ENCODE assay signal across 9 mouse cellular contexts in the genomic region with DNA sequence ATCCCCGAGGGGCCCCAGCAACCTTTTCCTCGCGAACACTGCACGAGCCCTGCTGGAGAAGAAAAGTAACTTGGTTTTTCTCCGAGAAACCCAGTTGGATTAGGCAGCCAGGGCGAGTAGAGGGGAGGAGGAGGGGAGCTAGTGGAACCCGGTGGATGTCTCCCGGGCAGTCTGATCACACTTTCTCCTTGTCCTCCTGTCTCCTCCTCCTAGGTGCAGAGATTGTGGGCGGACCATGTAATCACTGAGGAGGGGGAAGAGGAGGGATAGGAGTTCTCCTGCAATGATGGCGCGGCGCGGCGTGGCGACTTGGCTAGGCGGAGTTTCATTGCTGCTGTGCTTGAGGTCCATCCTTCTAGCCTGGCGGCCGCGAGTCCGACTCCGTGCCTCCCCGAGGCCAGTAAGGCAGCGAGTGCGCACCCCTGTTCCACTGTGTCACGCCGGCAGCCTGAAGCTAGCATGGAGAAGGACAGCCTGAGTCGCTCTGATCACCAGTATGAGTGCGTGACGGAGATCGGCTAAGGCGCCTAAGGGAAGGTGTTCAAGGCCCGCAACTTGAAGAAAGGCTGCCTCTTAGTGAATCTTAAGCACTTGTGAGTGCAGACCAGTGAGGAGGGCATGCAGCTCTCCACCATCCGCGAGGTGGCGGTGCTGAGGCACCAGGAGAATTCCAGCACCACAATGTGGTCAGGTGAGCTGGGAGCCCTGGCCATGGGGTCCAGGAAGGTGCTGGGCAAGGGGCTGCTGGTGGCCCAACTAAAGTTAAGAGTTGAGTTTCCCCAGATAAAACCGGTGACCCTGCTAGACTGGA. TPM values are rescaled to one million over a fixed set of nuclear protein-coding genes. Genes with fewer than 3 reads are reported as not detected.
DNase-seq lines count a peak whose midpoint lies in the region; ATAC-seq and TF ChIP-seq lines count a peak whose summit lies in the region.
"Not testable (repeated sequence)": the region's sequence is repeated elsewhere in the genome, so short reads cannot be mapped to it uniquely, and the experiment has no call there.
"Had no signal": no experiment of that assay in that cellular context is flagged by ENCODE, and none has a peak within 500 bp of the region (broad histone marks: within the 10 kb centered on the region; RNA-seq: fewer than 3 reads in every experiment).

No protein-coding gene starts in this region.

- H3K27me3 ChIP-seq in Patski; hindbrain, embryonic 12.5 days; limb, embryonic 10.5 days (ENCODE audit: low read depth, poor library complexity, severe bottlenecking); midbrain, embryonic 10.5 days (ENCODE audit: low read depth, poor library complexity, severe bottlenecking): not testable (repeated sequence)

- POLR2A ChIA-PET in Patski (lab: Charles Lee) = not testable (repeated sequence)

- not testable (repeated sequence) for H3K4me1 ChIP-seq in hindbrain, embryonic 12.5 days; limb, embryonic 10.5 days; midbrain, embryonic 10.5 days

- not testable (repeated sequence) for DNase-seq in Patski (ENCODE audit: low read depth, low spot score)
- DNase-seq in embryo, embryonic 10.5 days (ENCODE audit: low spot score) = peak; percentile 58
- DNase-seq in frontal cortex, postnatal 14 days (ENCODE audit: low spot score in 2 of 2) = peak; percentile 47 to 64
- DNase-seq in kidney, postnatal 25 days = peak; percentile 58 to 60
- DNase-seq in limb, embryonic 10.5 days (ENCODE audit: low spot score) = peak; percentile 31
- DNase-seq in midbrain, embryonic 10.5 days (ENCODE audit: low spot score) = peak; percentile 38
- peak; percentile 79 for DNase-seq in right cerebral cortex, postnatal 14 days

- peak; percentile 74 for ATAC-seq in Patski
- peak; percentile 95 for ATAC-seq in hindbrain, embryonic 12.5 days (ENCODE audit: low FRiP score)

- H3K36me3 ChIP-seq in hindbrain, embryonic 12.5 days; limb, embryonic 10.5 days; midbrain, embryonic 10.5 days: not testable (repeated sequence)

- H3K4me3 ChIP-seq in hindbrain, embryonic 12.5 days = peak overlapping the region; percentile 30
- peak overlapping the region; percentile 36 for H3K4me3 ChIP-seq in limb, embryonic 10.5 days
- H3K4me3 ChIP-seq in midbrain, embryonic 10.5 days = peak overlapping the region; percentile 43

- H3K4me2 ChIP-seq in hindbrain, embryonic 12.5 days (replicated peaks) = peak overlapping the region; percentile 49

- CTCF ChIA-PET in Patski (lab: Charles Lee) = not testable (repeated sequence)

- not testable (repeated sequence) for H3K9me3 ChIP-seq in hindbrain, embryonic 12.5 days (replicated peaks); limb, embryonic 10.5 days (replicated peaks); midbrain, embryonic 10.5 days (replicated peaks)

- peak; percentile 17 for TF ChIP-seq CTCF in Patski (IDR thresholded peaks at IDR 0.05)

- in situ Hi-C loops in Patski (cut with MboI; ENCODE audit: low pct_unique_long_range_greater_than_20kb) = not testable (repeated sequence)

- under 1% methylated on average over 28 of the region's 36 CpGs for WGBS in hindbrain, embryonic 12.5 days
- under 1% methylated on average over 27 of the region's 36 CpGs for WGBS in limb, embryonic 10.5 days
- 1% methylated on average over 29 of the region's 36 CpGs for WGBS in midbrain, embryonic 10.5 days

- H3K27ac ChIP-seq in hindbrain, embryonic 12.5 days; limb, embryonic 10.5 days; midbrain, embryonic 10.5 days (replicated peaks): not testable (repeated sequence)

- H3K9ac ChIP-seq in hindbrain, embryonic 12.5 days = not testable (repeated sequence)

RNA-seq across cellular contexts. Expression of a gene that starts 13.6 kb away (rescaled TPM):
- not detected for polyA plus RNA-seq in Patski (2021)
- polyA plus RNA-seq in hindbrain, embryonic 12.5 days (2016; fragmentation: Nextera tagmentation; extraction: Ambion mirVana) = 0.21 TPM in 1 of 2 replicates, not detected in the other
- 0.10 and 0.13 TPM in 2 replicates for polyA plus RNA-seq in limb, embryonic 10.5 days (2016; fragmentation: Nextera tagmentation; extraction: Ambion mirVana)
- polyA plus RNA-seq in midbrain, embryonic 10.5 days (2016; fragmentation: Nextera tagmentation; extraction: Ambion mirVana) = 0.15 TPM in 1 of 2 replicates, not detected in the other
- polyA plus RNA-seq: C2C12 had no signal
